ENCODE assay signal across 8 mouse cellular contexts in the genomic region with DNA sequence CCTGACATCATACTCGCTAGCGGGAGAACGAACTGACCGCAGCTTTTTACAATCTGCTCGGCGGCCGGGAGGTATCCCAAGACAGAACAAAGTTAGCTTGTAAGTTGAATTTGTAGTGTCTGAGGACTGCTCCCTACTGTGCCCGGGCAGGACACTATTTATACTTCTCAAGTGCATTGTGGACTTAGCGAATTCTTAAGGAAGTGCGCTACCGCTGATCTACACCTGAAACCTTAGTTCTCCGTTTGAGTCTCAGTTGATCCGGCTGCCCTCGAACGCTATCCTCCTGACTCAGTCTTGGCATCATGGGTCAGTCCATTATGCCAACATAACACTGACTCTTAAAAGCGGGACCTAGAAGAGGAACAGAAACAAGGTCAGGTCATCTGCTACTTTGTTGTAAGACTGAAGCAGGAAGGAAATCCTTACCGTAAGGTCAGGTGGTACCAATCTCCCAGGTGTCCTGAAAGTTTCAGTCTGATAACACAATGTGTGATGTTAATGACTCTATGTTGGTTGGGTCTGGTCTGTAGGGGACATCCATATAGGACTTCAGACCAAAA. TPM values are rescaled to one million over a fixed set of nuclear protein-coding genes. Genes with fewer than 3 reads are reported as not detected.
DNase-seq lines count a peak whose midpoint lies in the region; ATAC-seq and TF ChIP-seq lines count a peak whose summit lies in the region.

No protein-coding gene starts in this region.

- no peak for ATAC-seq in embryonic facial prominence, embryonic 15.5 days (ENCODE audit: insufficient number of reproducible peaks, low FRiP score, low TSS enrichment, low read depth)
- ATAC-seq in limb, embryonic 12.5 days (ENCODE audit: insufficient number of reproducible peaks, insufficient read depth, low FRiP score, low TSS enrichment, low read depth) = peak; percentile 71
- ATAC-seq in neural tube, embryonic 13.5 days (ENCODE audit: low read depth) = peak; percentile 20; the same call in 1 of the 2 replicates

- H3K9me3 ChIP-seq in embryonic facial prominence, embryonic 15.5 days (replicated peaks) = no peaks in the 10 kb centered on the region
- no peaks in the 10 kb centered on the region for H3K9me3 ChIP-seq in limb, embryonic 12.5 days
- no peaks in the 10 kb centered on the region for H3K9me3 ChIP-seq in neural tube, embryonic 13.5 days

- 3% methylated on average over 17 of the region's 17 CpGs for WGBS in embryonic facial prominence, embryonic 15.5 days
- WGBS in limb, embryonic 12.5 days = 6% methylated on average over 17 of the region's 17 CpGs
- WGBS in neural tube, embryonic 13.5 days = 6% methylated on average over 17 of the region's 17 CpGs

- peak overlapping the region; percentile 62 for H3K4me3 ChIP-seq in left cerebral cortex, adult 2 months
- peak overlapping the region; percentile 73 for H3K4me3 ChIP-seq in embryonic facial prominence, embryonic 15.5 days (replicated peaks)
- peak overlapping the region; percentile 62 for H3K4me3 ChIP-seq in limb, embryonic 12.5 days (replicated peaks)
- H3K4me3 ChIP-seq in neural tube, embryonic 13.5 days = peak overlapping the region; percentile 57

- H3K9ac ChIP-seq in embryonic facial prominence, embryonic 15.5 days = peak overlapping the region; percentile 42
- peak overlapping the region; percentile 55 for H3K9ac ChIP-seq in limb, embryonic 12.5 days (replicated peaks)
- H3K9ac ChIP-seq in neural tube, embryonic 13.5 days = peak overlapping the region; percentile 71

- no peak for DNase-seq in left cerebral cortex, adult 2 months (ENCODE audit: extremely low spot score in 1 of 2, low spot score in 2 of 2)
- no peak for DNase-seq in left cerebral cortex, postnatal 4 days
- no peak for DNase-seq in ovary, postnatal 36 days (ENCODE audit: low spot score)
- no peak for DNase-seq in left cerebral cortex, adult 8-10 months (ENCODE audit: low spot score in 2 of 2)
- no peak for DNase-seq in gastrocnemius, postnatal 25 days

- H3K4me1 ChIP-seq in embryonic facial prominence, embryonic 15.5 days = peaks cover 12% of the 10 kb centered on the region
- H3K4me1 ChIP-seq in limb, embryonic 12.5 days (replicated peaks) = peaks cover 8% of the 10 kb centered on the region
- peaks cover 30% of the 10 kb centered on the region for H3K4me1 ChIP-seq in neural tube, embryonic 13.5 days (replicated peaks)

- intact Hi-C loops in left cerebral cortex, adult 2 months (cut with DNase I) = loop anchor here (10.0 kb wide), 1 partner anchor 391 kb away; no protein-coding TSS in a partner anchor
- intact Hi-C loops in left cerebral cortex, postnatal 4 days (cut with DNase I) = no loop called here

- H3K27ac ChIP-seq in left cerebral cortex, adult 2 months = peak overlapping the region; percentile 44
- peak overlapping the region; percentile 28; the same call in 1 of the 2 replicates for H3K27ac ChIP-seq in embryonic facial prominence, embryonic 15.5 days (replicated peaks)
- no peak overlapping the region for H3K27ac ChIP-seq in limb, embryonic 12.5 days
- H3K27ac ChIP-seq in neural tube, embryonic 13.5 days (replicated peaks) = peak overlapping the region; percentile 70

- no peak for TF ChIP-seq CTCF in left cerebral cortex, adult 2 months (IDR thresholded peaks at IDR 0.05)

- H3K36me3 ChIP-seq in embryonic facial prominence, embryonic 15.5 days = no peaks in the 10 kb centered on the region
- peaks cover under 1% of the 10 kb centered on the region; the same call in 1 of the 2 replicates for H3K36me3 ChIP-seq in limb, embryonic 12.5 days
- peaks cover 9% of the 10 kb centered on the region for H3K36me3 ChIP-seq in neural tube, embryonic 13.5 days

- H3K4me2 ChIP-seq in embryonic facial prominence, embryonic 15.5 days (replicated peaks) = peak overlapping the region; percentile 63
- peak overlapping the region; percentile 64 for H3K4me2 ChIP-seq in limb, embryonic 12.5 days
- peak overlapping the region; percentile 81 for H3K4me2 ChIP-seq in neural tube, embryonic 13.5 days

- no peaks in the 10 kb centered on the region for H3K27me3 ChIP-seq in embryonic facial prominence, embryonic 15.5 days
- peaks cover 4% of the 10 kb centered on the region; the same call in 1 of the 2 replicates for H3K27me3 ChIP-seq in limb, embryonic 12.5 days
- peaks cover 18% of the 10 kb centered on the region; the same call in 1 of the 2 replicates for H3K27me3 ChIP-seq in neural tube, embryonic 13.5 days

RNA-seq across cellular contexts. Expression of gene Acox3, which starts 0.5 kb away (rescaled TPM):
- total RNA-seq in left cerebral cortex, adult 2 months (2021) = 10 to 100 TPM; 31.6 to 32.0 TPM
- total RNA-seq in left cerebral cortex, postnatal 4 days (2021) = 10 to 100 TPM; 24.2 to 26.1 TPM
- polyA plus RNA-seq in embryonic facial prominence, embryonic 15.5 days (2015; fragmentation: Nextera tagmentation; extraction: Ambion mirVana) = 13.7 and 14.1 TPM in 2 replicates
- 11.4 and 14.5 TPM in 2 replicates for polyA plus RNA-seq in limb, embryonic 12.5 days (2016; fragmentation: Nextera tagmentation; extraction: Ambion mirVana)
- 14.5 and 18.5 TPM in 2 replicates for polyA plus RNA-seq in neural tube, embryonic 13.5 days (2015; fragmentation: Nextera tagmentation; extraction: Ambion mirVana)
- total RNA-seq in left cerebral cortex, adult 8-10 months (2022) = 10 to 100 TPM; 36.4 to 40.2 (median 37.8) TPM
- total RNA-seq in gastrocnemius, postnatal 25 days (2021) = 10 to 100 TPM; 16.4 to 18.9 TPM

RNA-seq across cellular contexts. Expression of gene Trmt44, which starts 8.4 kb away (rescaled TPM):
- total RNA-seq in left cerebral cortex, adult 2 months (2021) = 1 to 10 TPM; 9.4 to 9.6 TPM
- total RNA-seq in left cerebral cortex, postnatal 4 days (2021) = 10 to 100 TPM; 10.9 to 11.9 TPM
- 8.4 and 9.0 TPM in 2 replicates for polyA plus RNA-seq in embryonic facial prominence, embryonic 15.5 days (2015; fragmentation: Nextera tagmentation; extraction: Ambion mirVana)
- polyA plus RNA-seq in limb, embryonic 12.5 days (2016; fragmentation: Nextera tagmentation; extraction: Ambion mirVana) = 9.5 and 10.0 TPM in 2 replicates
- 6.2 and 6.8 TPM in 2 replicates for polyA plus RNA-seq in neural tube, embryonic 13.5 days (2015; fragmentation: Nextera tagmentation; extraction: Ambion mirVana)
- total RNA-seq in left cerebral cortex, adult 8-10 months (2022) = 1 to 10 TPM; 7.2 to 7.9 (median 7.5) TPM
- 1 to 10 TPM; 1.5 to 1.6 TPM for total RNA-seq in gastrocnemius, postnatal 25 days (2021)

RNA-seq across cellular contexts. Expression of gene Cpz, which starts 57.8 kb away (rescaled TPM):
- under 1 TPM in 1 of 2 experiments, not detected in 1; 0.14 TPM for total RNA-seq in left cerebral cortex, adult 2 months (2021)
- total RNA-seq in left cerebral cortex, postnatal 4 days (2021) = 1 to 10 TPM; 1.9 to 3.3 TPM
- 18.4 and 21.5 TPM in 2 replicates for polyA plus RNA-seq in embryonic facial prominence, embryonic 15.5 days (2015; fragmentation: Nextera tagmentation; extraction: Ambion mirVana)
- polyA plus RNA-seq in limb, embryonic 12.5 days (2016; fragmentation: Nextera tagmentation; extraction: Ambion mirVana) = 1.4 and 1.7 TPM in 2 replicates
- 2.3 and 2.9 TPM in 2 replicates for polyA plus RNA-seq in neural tube, embryonic 13.5 days (2015; fragmentation: Nextera tagmentation; extraction: Ambion mirVana)
- under 1 TPM; 0.14 to 0.51 (median 0.20) TPM for total RNA-seq in left cerebral cortex, adult 8-10 months (2022)
- total RNA-seq in gastrocnemius, postnatal 25 days (2021) = 1 to 10 TPM; 3.0 to 3.2 TPM
